Mouse (Mus musculus): Measurements from ENCODE around the gene Prep.

- TF ChIP-seq POLR2A (IDR thresholded peaks at IDR 0.05; ENCODE audit: insufficient read depth, low read depth, low read length), result no peak
- TF ChIP-seq CTCF (IDR thresholded peaks at IDR 0.05), result no peak
Observed at GRCm38 (mm10) chr10:45103184-45103583, 36.2 kb downstream of the Prep start.

Data from heart, adult 2 months (tissue).